Mouse (Mus musculus) hindbrain, embryonic 15.5 days (tissue): Measurements from ENCODE around the gene Trim2. TPM values are rescaled to one million over a fixed set of nuclear protein-coding genes. Genes with fewer than 3 reads are reported as not detected.

Experiments
- ATAC-seq: fragments of 200-750 bp; cut with Nextera tagmentation; 2 replicates; pipeline ENCODE4 v1.8.0; 2017; ENCODE audit warnings: low read depth, moderate number of reproducible peaks, moderate TSS enrichment; ENCODE audit not compliant: low FRiP score
- H3K27ac ChIP-seq: fragments of 300-500 bp; sonication (generic); replicated peaks from 2 replicates; pipeline ENCODE4 v1.5.1; 2015; ENCODE audit warnings: mild to moderate bottlenecking, inconsistent platforms
- H3K27me3 ChIP-seq: fragments of 300-500 bp; sonication (generic); 2 replicates; pipeline ENCODE4 v1.6.1; 2015; ENCODE audit warnings: control low read depth, inconsistent platforms
- H3K36me3 ChIP-seq: fragments of 300-500 bp; sonication (generic); 2 replicates; pipeline ENCODE4 v1.6.1; 2015; ENCODE audit warnings: control low read depth, inconsistent platforms
- H3K4me1 ChIP-seq: fragments of 300-500 bp; sonication (generic); replicated peaks from 2 replicates; pipeline ENCODE4 v1.6.1; 2015; ENCODE audit warnings: control low read depth, inconsistent platforms
- H3K4me2 ChIP-seq: fragments of 300-500 bp; sonication (generic); 2 replicates; pipeline ENCODE4 v1.6.1; 2015; ENCODE audit warnings: moderate library complexity, mild to moderate bottlenecking, inconsistent platforms
- H3K4me3 ChIP-seq: fragments of 300-500 bp; sonication (generic); 2 replicates; pipeline ENCODE4 v1.5.1; 2015; ENCODE audit warnings: mild to moderate bottlenecking, inconsistent platforms
- H3K9ac ChIP-seq: fragments of 300-500 bp; sonication (generic); 2 replicates; pipeline ENCODE4 v1.6.1; 2015; ENCODE audit warnings: inconsistent platforms
- H3K9me3 ChIP-seq: fragments of 300-500 bp; sonication (generic); 2 replicates; pipeline ENCODE4 v1.6.1; 2016; ENCODE audit warnings: control low read depth, inconsistent platforms
- WGBS: fragments of 180-500 bp; shearing (Covaris S2); methylation state at CpG from one replicate; pipeline ENCODE4 v1.1.7; 2015; 5-methylcytosine and 5-hydroxymethylcytosine counted together
- polyA plus RNA-seq: library from polyadenylated mRNA; unstranded; fragments of >200 nt; fragmentation: Nextera tagmentation; extraction: Ambion mirVana; gene quantifications from 2 replicates; pipeline ENCODE4 v1.2.1, GENCODE M21; 2015

Trim2 gene
- polyA plus RNA-seq, 1 experiment from 2014 or later: 139 TPM

- WGBS: 20% methylated on average over 2 of the region's 2 CpGs
- no peak overlapping the region for H3K27ac ChIP-seq
- H3K27me3 ChIP-seq: no peaks in the 10 kb centered on the region
- no peak for ATAC-seq
- H3K4me3 ChIP-seq: no peak overlapping the region
- peaks cover 27% of the 10 kb centered on the region for H3K4me1 ChIP-seq
- H3K36me3 ChIP-seq: no peaks in the 10 kb centered on the region
- H3K4me2 ChIP-seq: no peak overlapping the region
- no peak overlapping the region for H3K9ac ChIP-seq
- no peaks in the 10 kb centered on the region for H3K9me3 ChIP-seq
These were observed 81.7 kb downstream of the Trim2 start for GRCm38 (mm10) chr3:84224982-84225381.

DNA sequence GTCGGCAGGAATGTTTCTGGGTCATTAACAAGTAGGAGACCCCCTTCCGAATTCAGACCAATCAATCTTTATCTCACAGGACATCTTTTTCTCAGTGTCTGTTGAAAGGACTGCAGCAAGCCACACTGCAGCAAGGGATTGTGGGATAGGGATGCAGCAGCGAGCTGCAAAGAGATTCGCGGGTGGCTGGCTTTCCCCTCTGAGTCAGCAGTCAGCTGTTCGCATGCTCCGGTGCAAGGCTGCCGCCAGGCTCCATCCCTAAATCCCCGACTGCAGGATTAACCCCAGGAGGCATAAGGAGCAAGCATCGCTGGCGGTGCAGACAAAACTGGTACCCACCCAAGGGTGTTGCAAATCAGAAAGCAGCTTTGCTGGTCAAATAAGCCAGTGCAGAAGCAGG, 85.9 kb downstream of the Trim2 start:
- Histone ChIP-seq H3K9me3 (no peaks in the 10 kb centered on the region), H3K4me3 (peak overlapping the region; percentile 60), H3K9ac (peak overlapping the region; percentile 84), H3K4me2 (peak overlapping the region; percentile 78), H3K4me1 (peaks cover 49% of the 10 kb centered on the region), H3K36me3 (no peaks in the 10 kb centered on the region), H3K27ac (peak overlapping the region; percentile 94), H3K27me3 (no peaks in the 10 kb centered on the region)
- peak; percentile 85 for ATAC-seq
- under 1% methylated on average over 11 of the region's 11 CpGs for WGBS

DNA sequence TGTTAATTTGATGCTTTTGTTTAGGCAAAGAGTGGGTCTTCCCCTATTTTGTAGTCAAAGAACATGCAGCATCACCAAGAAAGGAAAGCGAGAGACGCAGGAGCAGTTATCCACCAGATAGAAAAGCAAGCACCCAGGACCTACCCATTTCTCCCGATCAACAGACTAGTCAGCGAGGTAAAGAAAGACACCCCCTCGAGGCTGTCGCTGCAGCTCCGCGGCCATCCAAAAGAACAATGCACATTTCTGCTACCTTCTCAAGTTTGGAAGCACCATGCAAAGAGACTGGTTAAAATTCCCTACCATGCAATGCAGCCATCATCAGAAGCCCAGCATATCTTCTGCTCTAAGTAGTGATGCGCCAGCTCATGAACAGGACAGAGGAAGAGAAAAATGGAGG, 86.4 kb downstream of the Trim2 start:
- peak overlapping the region; percentile 78 for H3K4me2 ChIP-seq
- H3K9me3 ChIP-seq: no peaks in the 10 kb centered on the region
- H3K27ac ChIP-seq: peak overlapping the region; percentile 94
- H3K36me3 ChIP-seq: no peaks in the 10 kb centered on the region
- H3K4me1 ChIP-seq: peaks cover 53% of the 10 kb centered on the region
- peak overlapping the region; percentile 84 for H3K9ac ChIP-seq
- H3K27me3 ChIP-seq: no peaks in the 10 kb centered on the region
- H3K4me3 ChIP-seq: peak overlapping the region; percentile 60
- peak; percentile 25 for ATAC-seq
- 2% methylated on average over 9 of the region's 9 CpGs for WGBS

GRCm38 (mm10) chr3:84219720-84220273, 86.9 kb downstream of the Trim2 start:
- ATAC-seq: peak; percentile 68
- H3K4me1 ChIP-seq: peaks cover 58% of the 10 kb centered on the region
- WGBS: 1% methylated on average over 9 of the region's 9 CpGs

GRCm38 (mm10) chr3:84219166-84219710, 87.4 kb downstream of the Trim2 start:
- ATAC-seq: no peak
- H3K27me3 ChIP-seq: no peaks in the 10 kb centered on the region
- H3K36me3 ChIP-seq: no peaks in the 10 kb centered on the region
- H3K4me3 ChIP-seq: peak overlapping the region; percentile 60
- H3K4me2 ChIP-seq: peak overlapping the region; percentile 78
- H3K4me1 ChIP-seq: peaks cover 64% of the 10 kb centered on the region
- peak overlapping the region; percentile 94 for H3K27ac ChIP-seq
- H3K9me3 ChIP-seq: no peaks in the 10 kb centered on the region
- H3K9ac ChIP-seq: peak overlapping the region; percentile 84
- WGBS: 8% methylated on average over 2 of the region's 2 CpGs

More at GRCm38 (mm10) chr3:84219720-84220273, 86.9 kb downstream of the Trim2 start:
- H3K27me3 ChIP-seq: no peaks in the 10 kb centered on the region
- no peaks in the 10 kb centered on the region for H3K9me3 ChIP-seq
- peak overlapping the region; percentile 94 for H3K27ac ChIP-seq
- H3K4me3 ChIP-seq: peak overlapping the region; percentile 60
- no peaks in the 10 kb centered on the region for H3K36me3 ChIP-seq
- H3K9ac ChIP-seq: peak overlapping the region; percentile 84
- H3K4me2 ChIP-seq: peak overlapping the region; percentile 78

GRCm38 (mm10) chr3:84218498-84218897, 88.2 kb downstream of the Trim2 start:
- peak overlapping the region; percentile 78 for H3K4me2 ChIP-seq

DNA sequence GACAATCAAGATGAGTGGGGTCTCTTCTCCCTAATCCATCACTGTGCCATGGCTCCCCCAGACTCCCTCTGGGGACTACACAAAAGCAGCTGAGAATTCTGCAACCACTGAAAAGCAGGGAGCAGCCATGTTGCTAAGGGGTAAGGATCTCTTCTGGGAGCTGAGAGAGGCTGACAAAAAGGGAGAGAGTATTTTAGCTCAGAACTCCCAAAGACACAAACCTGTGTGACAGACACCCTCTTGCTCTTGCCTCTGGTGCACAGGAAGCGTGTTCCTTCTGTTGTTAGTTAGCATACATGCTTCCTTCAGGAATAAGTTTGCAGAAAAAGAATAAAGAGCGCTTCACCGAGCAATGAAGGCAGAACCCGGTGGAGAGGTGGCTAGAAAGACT, 88.7 kb downstream of the Trim2 start:
- no peak for ATAC-seq

More at GRCm38 (mm10) chr3:84218498-84218897, 88.2 kb downstream of the Trim2 start:
- 43% methylated on average over 2 of the region's 2 CpGs for WGBS
- H3K9ac ChIP-seq: peak overlapping the region; percentile 84
- H3K27ac ChIP-seq: peak overlapping the region; percentile 67
- H3K9me3 ChIP-seq: no peaks in the 10 kb centered on the region
- H3K4me1 ChIP-seq: peaks cover 69% of the 10 kb centered on the region
- peak overlapping the region; percentile 60 for H3K4me3 ChIP-seq
- no peak for ATAC-seq
- no peaks in the 10 kb centered on the region for H3K27me3 ChIP-seq
- no peaks in the 10 kb centered on the region for H3K36me3 ChIP-seq

GRCm38 (mm10) chr3:84217118-84217960, 89.3 kb downstream of the Trim2 start:
- no peaks in the 10 kb centered on the region for H3K27me3 ChIP-seq
- H3K9me3 ChIP-seq: no peaks in the 10 kb centered on the region
- no peaks in the 10 kb centered on the region for H3K36me3 ChIP-seq
- H3K27ac ChIP-seq: peak overlapping the region; percentile 67
- peak overlapping the region; percentile 40; the same call in 1 of the 2 replicates for H3K9ac ChIP-seq
- peak overlapping the region; percentile 60 for H3K4me3 ChIP-seq
- ATAC-seq: no peak
- peak overlapping the region; percentile 78 for H3K4me2 ChIP-seq
- 42% methylated on average over 12 of the region's 12 CpGs for WGBS
- peaks cover 75% of the 10 kb centered on the region for H3K4me1 ChIP-seq

More for the DNA sequence above, 88.7 kb downstream of the Trim2 start:
- Histone ChIP-seq H3K27ac (peak overlapping the region; percentile 67), H3K4me1 (peaks cover 70% of the 10 kb centered on the region), H3K4me2 (peak overlapping the region; percentile 78), H3K9ac (peak overlapping the region; percentile 40), H3K4me3 (peak overlapping the region; percentile 60), H3K36me3 (no peaks in the 10 kb centered on the region), H3K27me3 (no peaks in the 10 kb centered on the region), H3K9me3 (no peaks in the 10 kb centered on the region)
- WGBS: 23% methylated on average over 4 of the region's 4 CpGs

DNA sequence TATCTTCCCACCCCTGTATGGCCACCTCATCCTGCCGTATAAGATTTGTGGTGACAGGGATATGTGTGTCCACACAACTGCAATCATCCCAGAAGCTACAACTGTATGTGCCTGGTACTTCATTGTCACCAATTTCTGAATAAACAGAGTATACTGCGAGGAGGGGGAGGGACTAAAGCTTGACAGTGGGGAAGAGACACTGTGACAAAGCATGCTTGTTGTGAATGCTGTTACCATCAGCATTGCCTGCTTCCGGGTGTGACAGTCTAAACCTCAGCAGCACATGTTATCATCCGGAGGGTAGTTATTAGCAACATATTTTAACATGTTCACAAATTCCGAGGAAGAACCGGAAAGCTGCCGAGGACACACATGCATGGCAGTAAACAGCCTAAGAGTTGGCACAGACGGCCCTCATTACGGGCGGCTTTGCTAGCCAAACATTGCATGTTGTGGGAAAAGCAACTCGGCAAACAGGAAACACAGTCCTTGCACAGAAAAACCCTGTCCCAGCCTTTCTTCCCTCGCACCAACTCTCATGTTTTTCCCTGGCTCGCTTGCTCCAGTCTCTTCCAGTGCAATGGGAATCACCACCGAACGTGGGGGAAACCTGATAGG, 90.8 kb downstream of the Trim2 start:
- Histone ChIP-seq H3K9me3 (no peaks in the 10 kb centered on the region), H3K27ac (peak overlapping the region; percentile 26), H3K4me3 (peak overlapping the region; percentile 17), H3K4me2 (peak overlapping the region; percentile 78), H3K4me1 (peaks cover 74% of the 10 kb centered on the region), H3K9ac (peak overlapping the region; percentile 3; the same call in 1 of the 2 replicates), H3K36me3 (no peaks in the 10 kb centered on the region), H3K27me3 (no peaks in the 10 kb centered on the region)
- no peak for ATAC-seq
- WGBS: 52% methylated on average over 15 of the region's 15 CpGs

DNA sequence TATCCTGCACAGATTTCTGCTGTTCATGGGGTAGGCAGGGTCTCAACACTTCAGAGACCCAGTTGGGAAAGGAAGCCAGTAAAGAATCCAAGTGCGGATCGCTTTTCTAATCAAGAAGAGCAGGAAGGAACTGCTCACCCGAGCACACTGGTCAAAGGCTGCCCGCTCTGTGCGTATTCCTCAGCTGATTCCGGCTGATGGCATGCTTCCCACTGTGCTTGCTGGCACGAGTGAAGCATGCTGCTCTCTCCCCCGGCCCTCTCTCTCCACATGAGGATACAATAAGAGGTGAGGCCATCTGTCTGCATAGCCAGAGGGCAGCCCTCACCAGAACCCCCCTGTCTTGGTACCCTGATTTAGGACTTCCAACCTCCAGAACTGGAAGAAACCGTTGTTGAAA, 91.4 kb downstream of the Trim2 start:
- Histone ChIP-seq H3K9ac (no peak overlapping the region), H3K4me1 (peaks cover 78% of the 10 kb centered on the region), H3K27me3 (no peaks in the 10 kb centered on the region), H3K4me3 (peak overlapping the region; percentile 17; the same call in 1 of the 2 replicates), H3K4me2 (peak overlapping the region; percentile 78), H3K9me3 (no peaks in the 10 kb centered on the region), H3K36me3 (no peaks in the 10 kb centered on the region), H3K27ac (peak overlapping the region; percentile 26; the same call in 1 of the 2 replicates)
- ATAC-seq: 0 out of 2 replicates have a peak, but pooled peaks have one; percentile 31
- WGBS: 27% methylated on average over 9 of the region's 9 CpGs

GRCm38 (mm10) chr3:84214501-84214900, 92.2 kb downstream of the Trim2 start:
- Histone ChIP-seq H3K27ac (0 out of 2 replicates have a peak overlapping the region, but pooled peaks have one; percentile 26), H3K9ac (no peak overlapping the region), H3K9me3 (no peaks in the 10 kb centered on the region), H3K4me1 (peaks cover 85% of the 10 kb centered on the region), H3K4me2 (peak overlapping the region; percentile 78; the same call in 1 of the 2 replicates), H3K36me3 (0 out of 2 replicates have a peak, but pooled peaks cover 5% of the 10 kb centered on the region), H3K27me3 (no peaks in the 10 kb centered on the region), H3K4me3 (no peak overlapping the region)
- WGBS: 75% methylated on average over 6 of the region's 6 CpGs
- ATAC-seq: no peak
